Mouse (Mus musculus): ENCODE measurements around the gene Srms. TPM values are rescaled to one million over a fixed set of nuclear protein-coding genes. Genes with fewer than 3 reads are reported as not detected.
A peak's percentile ranks its signal among the peaks of the same experiment; 100 is the strongest.

Gene Srms
- polyA plus RNA-seq, 1 experiment, result not detected

DNA sequence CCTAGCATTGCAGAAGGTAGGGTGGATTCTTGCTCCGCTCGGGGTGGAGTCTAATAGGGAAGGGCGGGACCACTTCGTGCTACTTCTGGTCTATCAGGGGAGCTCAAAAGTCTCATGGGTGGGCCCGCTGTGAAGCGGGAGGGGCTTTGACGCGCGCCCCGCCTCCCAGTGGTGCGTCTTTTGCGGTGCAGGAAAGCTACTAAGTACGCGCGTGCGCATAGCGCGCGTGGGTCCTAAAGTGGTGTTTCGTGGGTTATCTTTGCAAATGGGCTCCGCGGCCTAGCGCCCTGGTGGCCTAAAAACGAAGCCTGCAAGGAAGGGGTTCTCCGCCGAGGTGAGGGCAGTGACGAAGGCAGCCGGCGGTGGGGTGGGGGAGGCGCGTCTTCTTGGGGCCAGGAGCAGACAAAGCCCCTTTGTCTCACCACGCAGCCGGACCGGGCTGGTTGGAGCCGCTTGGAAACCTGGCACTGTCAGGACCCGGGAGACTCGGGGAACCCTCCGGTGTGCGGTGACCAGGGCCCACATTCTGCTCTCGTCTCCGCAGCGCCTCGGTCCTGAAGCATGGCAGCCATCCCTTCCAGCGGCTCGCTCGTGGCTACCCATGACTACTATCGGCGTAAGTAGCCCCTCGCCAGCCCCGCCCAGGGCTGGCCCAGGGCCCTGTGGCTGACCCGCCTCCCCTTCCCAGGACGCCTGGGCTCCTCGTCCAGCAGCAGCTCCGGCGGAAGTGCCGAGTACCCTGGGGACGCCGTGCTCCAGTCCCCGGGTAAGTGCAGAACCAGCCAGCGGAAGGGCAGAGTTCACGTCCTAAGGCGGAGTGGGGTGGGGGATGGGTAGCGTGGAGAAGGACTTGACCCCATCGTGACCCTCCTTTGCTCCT lies 25.6 kb downstream of the Srms start, which contains the start of gene Ppdpf:
TSS of gene Ppdpf (plus strand) at position 127 of the 880 bp plus-strand sequence.
- H3K27ac ChIP-seq (ENCODE audit: insufficient read depth, low read depth, low read length), result peak within 1 kb of the TSS; percentile 84
- peaks cover 6% of the 10 kb centered on the region for H3K4me1 ChIP-seq (ENCODE audit: control insufficient read depth, insufficient read depth, low read length)
- under 1% methylated on average over 64 of the region's 64 CpGs for WGBS
- peak; percentile 7; the same call in 1 of the 2 replicates for TF ChIP-seq CTCF (IDR thresholded peaks at IDR 0.05; ENCODE audit: insufficient read depth, low read depth, low read length)
- TF ChIP-seq POLR2A (IDR thresholded peaks at IDR 0.05; ENCODE audit: insufficient read depth, low read depth, low read length), result peak; percentile 34; the same call in 1 of the 2 replicates
- H3K4me3 ChIP-seq (ENCODE audit: insufficient read depth, low read depth, low read length), result peak within 1 kb of the TSS; percentile 69

DNA sequence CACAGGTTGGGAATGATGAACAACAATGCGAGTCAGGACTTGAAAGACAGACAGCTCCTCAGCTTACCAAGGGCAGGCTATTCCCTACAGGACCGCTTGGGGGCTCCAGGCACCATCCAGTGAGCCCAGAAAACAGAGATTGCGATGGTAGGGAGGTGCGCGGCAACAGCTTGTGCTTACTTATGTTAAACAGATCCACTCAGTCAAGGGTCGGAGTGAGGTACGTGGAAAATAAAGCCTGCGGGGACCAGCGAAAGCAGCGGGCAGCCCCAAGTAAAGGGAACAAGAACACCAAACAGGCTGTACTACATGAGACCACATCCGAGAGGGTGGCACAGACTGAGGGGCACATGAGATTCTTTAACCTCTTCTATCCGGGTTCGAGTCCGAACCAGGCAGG lies 26.4 kb downstream of the Srms start:
- WGBS, result under 1% methylated on average over 14 of the region's 14 CpGs
- H3K4me3 ChIP-seq (ENCODE audit: insufficient read depth, low read depth, low read length), result peak overlapping the region; percentile 69
- peaks cover 6% of the 10 kb centered on the region for H3K4me1 ChIP-seq (ENCODE audit: control insufficient read depth, insufficient read depth, low read length)
- peak overlapping the region; percentile 66 for H3K27ac ChIP-seq (ENCODE audit: insufficient read depth, low read depth, low read length)
- peak; percentile 89 for TF ChIP-seq CTCF (IDR thresholded peaks at IDR 0.05; ENCODE audit: insufficient read depth, low read depth, low read length)
- no peak for TF ChIP-seq POLR2A (IDR thresholded peaks at IDR 0.05; ENCODE audit: insufficient read depth, low read depth, low read length)

GRCm38 (mm10) chr2:181180898-181181297 lies 32.1 kb downstream of the Srms start:
- Histone ChIP-seq H3K4me3 (ENCODE audit: insufficient read depth, low read depth, low read length) (no peak overlapping the region), H3K4me1 (ENCODE audit: control insufficient read depth, insufficient read depth, low read length) (no peaks in the 10 kb centered on the region), H3K27ac (ENCODE audit: insufficient read depth, low read depth, low read length) (no peak overlapping the region)
- 40% methylated on average over 6 of the region's 6 CpGs for WGBS
- no peak for TF ChIP-seq POLR2A (IDR thresholded peaks at IDR 0.05; ENCODE audit: insufficient read depth, low read depth, low read length)
- no peak for TF ChIP-seq CTCF (IDR thresholded peaks at IDR 0.05; ENCODE audit: insufficient read depth, low read depth, low read length)

- H3K4me3 ChIP-seq (ENCODE audit: insufficient read depth, low read depth, low read length), result no peak overlapping the region
- 92% methylated on average over 5 of the region's 5 CpGs for WGBS
- H3K4me1 ChIP-seq (ENCODE audit: control insufficient read depth, insufficient read depth, low read length), result no peaks in the 10 kb centered on the region
- no peak overlapping the region for H3K27ac ChIP-seq (ENCODE audit: insufficient read depth, low read depth, low read length)
- TF ChIP-seq CTCF (IDR thresholded peaks at IDR 0.05; ENCODE audit: insufficient read depth, low read depth, low read length) (no peak), POLR2A (IDR thresholded peaks at IDR 0.05; ENCODE audit: insufficient read depth, low read depth, low read length) (no peak)
Measured at GRCm38 (mm10) chr2:181178471-181178870, 34.5 kb downstream of the Srms start.

DNA sequence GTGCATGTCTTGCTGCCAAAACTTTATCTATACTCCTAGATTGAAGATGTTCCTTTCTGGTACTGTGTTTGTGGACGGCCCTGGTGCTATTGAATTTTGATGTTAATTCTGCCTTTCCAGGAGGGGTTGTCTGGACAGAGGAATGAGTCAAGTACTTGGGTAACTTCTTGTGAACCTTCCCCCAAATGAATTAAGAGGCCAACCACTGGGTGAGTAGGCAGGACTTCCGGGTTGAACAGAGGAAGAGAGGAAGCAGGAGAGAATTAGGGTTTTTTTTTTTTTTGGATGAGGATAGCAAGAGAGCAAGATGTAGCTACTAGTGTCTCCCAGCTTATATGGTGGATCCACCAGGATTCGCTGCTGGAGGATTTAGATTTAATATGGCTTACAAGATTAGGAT lies 35.0 kb downstream of the Srms start:
- WGBS, result 82% methylated on average over 3 of the region's 3 CpGs
- no peak overlapping the region for H3K27ac ChIP-seq (ENCODE audit: insufficient read depth, low read depth, low read length)
- no peaks in the 10 kb centered on the region for H3K4me1 ChIP-seq (ENCODE audit: control insufficient read depth, insufficient read depth, low read length)
- TF ChIP-seq POLR2A (IDR thresholded peaks at IDR 0.05; ENCODE audit: insufficient read depth, low read depth, low read length) (no peak), CTCF (IDR thresholded peaks at IDR 0.05; ENCODE audit: insufficient read depth, low read depth, low read length) (no peak)
- no peak overlapping the region for H3K4me3 ChIP-seq (ENCODE audit: insufficient read depth, low read depth, low read length)

DNA sequence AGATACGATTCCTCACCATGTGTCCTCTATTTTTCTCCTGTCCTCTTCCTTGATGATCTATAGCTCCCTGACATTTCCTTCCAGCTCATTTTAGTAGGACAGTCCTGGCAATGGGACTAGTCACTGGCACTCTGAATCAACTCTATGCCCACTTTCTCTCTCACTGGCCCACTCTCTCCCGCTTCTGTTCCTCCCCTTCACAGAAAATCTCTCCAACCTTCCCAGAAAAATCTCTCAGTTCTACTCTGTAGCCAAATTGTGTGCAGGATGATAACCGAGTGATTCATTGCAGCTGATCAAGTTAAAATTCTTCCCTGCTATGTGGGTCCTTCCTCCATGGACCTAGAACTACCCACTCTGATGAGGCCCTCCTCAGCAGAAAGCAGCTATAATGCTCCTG lies 38.3 kb downstream of the Srms start:
- H3K4me3 ChIP-seq (ENCODE audit: insufficient read depth, low read depth, low read length), result no peak overlapping the region
- WGBS, result 74% methylated on average over 3 of the region's 3 CpGs
- TF ChIP-seq POLR2A (IDR thresholded peaks at IDR 0.05; ENCODE audit: insufficient read depth, low read depth, low read length) (no peak), CTCF (IDR thresholded peaks at IDR 0.05; ENCODE audit: insufficient read depth, low read depth, low read length) (no peak)
- no peaks in the 10 kb centered on the region for H3K4me1 ChIP-seq (ENCODE audit: control insufficient read depth, insufficient read depth, low read length)
- H3K27ac ChIP-seq (ENCODE audit: insufficient read depth, low read depth, low read length), result no peak overlapping the region

DNA sequence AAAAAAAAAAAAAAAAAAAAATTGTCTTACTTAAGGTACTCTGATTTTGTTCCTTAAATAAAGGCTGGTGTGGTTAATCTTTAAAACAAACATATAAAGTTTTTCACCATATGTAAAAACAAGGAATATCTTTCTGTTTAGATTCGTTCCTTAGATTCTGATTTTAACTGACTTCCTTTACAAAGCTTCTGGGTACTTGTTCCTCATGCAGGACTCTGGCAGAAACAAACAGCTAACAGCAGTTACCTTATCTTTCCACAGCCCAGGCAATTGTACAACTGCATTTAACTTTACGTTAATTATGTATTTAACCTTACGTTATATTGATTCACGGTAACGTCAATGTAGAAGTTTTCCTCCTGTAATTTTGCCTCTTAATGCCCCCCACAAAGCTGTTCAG lies 46.5 kb downstream of the Srms start:
- no peak overlapping the region for H3K4me3 ChIP-seq (ENCODE audit: insufficient read depth, low read depth, low read length)
- TF ChIP-seq CTCF (IDR thresholded peaks at IDR 0.05; ENCODE audit: insufficient read depth, low read depth, low read length) (no peak), POLR2A (IDR thresholded peaks at IDR 0.05; ENCODE audit: insufficient read depth, low read depth, low read length) (no peak)
- no peak overlapping the region for H3K27ac ChIP-seq (ENCODE audit: insufficient read depth, low read depth, low read length)
- H3K4me1 ChIP-seq (ENCODE audit: control insufficient read depth, insufficient read depth, low read length), result no peaks in the 10 kb centered on the region
- 67% methylated on average over 5 of the region's 5 CpGs for WGBS

DNA sequence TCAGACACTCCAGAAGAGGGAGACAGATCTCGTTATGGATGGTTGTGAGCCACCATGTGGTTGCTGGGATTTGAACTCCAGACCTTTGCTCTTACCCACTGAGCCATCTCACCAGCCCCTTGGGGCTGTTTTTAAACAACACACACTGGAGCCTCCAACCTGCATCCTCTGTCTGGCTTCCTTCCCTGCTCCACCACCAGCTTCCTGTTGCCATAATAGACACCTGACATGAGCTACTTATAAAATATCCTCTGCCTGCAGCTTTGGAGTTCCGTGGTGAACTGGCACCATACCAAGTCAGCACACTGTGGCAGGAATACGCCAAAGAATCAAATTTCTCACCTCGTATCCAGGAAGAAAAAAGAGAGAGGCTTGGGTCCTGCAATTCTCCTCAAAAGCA lies 52.2 kb downstream of the Srms start:
- H3K4me1 ChIP-seq (ENCODE audit: control insufficient read depth, insufficient read depth, low read length), result peaks cover 23% of the 10 kb centered on the region
- no peak overlapping the region for H3K27ac ChIP-seq (ENCODE audit: insufficient read depth, low read depth, low read length)
- WGBS, result 57% methylated on average over 4 of the region's 4 CpGs
- no peak overlapping the region for H3K4me3 ChIP-seq (ENCODE audit: insufficient read depth, low read depth, low read length)
- TF ChIP-seq POLR2A (IDR thresholded peaks at IDR 0.05; ENCODE audit: insufficient read depth, low read depth, low read length) (no peak), CTCF (IDR thresholded peaks at IDR 0.05; ENCODE audit: insufficient read depth, low read depth, low read length) (no peak)

- Histone ChIP-seq H3K4me3 (ENCODE audit: insufficient read depth, low read depth, low read length) (no peak overlapping the region), H3K27ac (ENCODE audit: insufficient read depth, low read depth, low read length) (peak overlapping the region; percentile 88), H3K4me1 (ENCODE audit: control insufficient read depth, insufficient read depth, low read length) (peaks cover 29% of the 10 kb centered on the region)
- 7% methylated on average over 2 of the region's 2 CpGs for WGBS
- TF ChIP-seq CTCF (IDR thresholded peaks at IDR 0.05; ENCODE audit: insufficient read depth, low read depth, low read length) (no peak), POLR2A (IDR thresholded peaks at IDR 0.05; ENCODE audit: insufficient read depth, low read depth, low read length) (no peak)
Measured at GRCm38 (mm10) chr2:181159771-181160170, 53.2 kb downstream of the Srms start.
